Mouse (Mus musculus) liver, adult 2 months (tissue): ENCODE data around the gene Tmem131l.

Experiments used
- CTCF ChIP-seq: fragments of 200-500 bp; IDR thresholded peaks from 2 replicates; pipeline ENCODE4 v1.5.1; 2011; ENCODE audit warnings: low read depth, low read length, control low read depth
- POLR2A ChIP-seq: fragments of 200-500 bp; IDR thresholded peaks from 2 replicates; pipeline ENCODE4 v1.6.1; 2011; ENCODE audit warnings: low read length, control low read depth; ENCODE audit not compliant: insufficient read depth; ENCODE audit errors: extremely low read depth

- no peak for TF ChIP-seq POLR2A
- TF ChIP-seq CTCF = no peak
Measured at GRCm38 (mm10) chr3:84086337-84086736, 46.4 kb upstream of the Tmem131l start.
